In the genomic region with DNA sequence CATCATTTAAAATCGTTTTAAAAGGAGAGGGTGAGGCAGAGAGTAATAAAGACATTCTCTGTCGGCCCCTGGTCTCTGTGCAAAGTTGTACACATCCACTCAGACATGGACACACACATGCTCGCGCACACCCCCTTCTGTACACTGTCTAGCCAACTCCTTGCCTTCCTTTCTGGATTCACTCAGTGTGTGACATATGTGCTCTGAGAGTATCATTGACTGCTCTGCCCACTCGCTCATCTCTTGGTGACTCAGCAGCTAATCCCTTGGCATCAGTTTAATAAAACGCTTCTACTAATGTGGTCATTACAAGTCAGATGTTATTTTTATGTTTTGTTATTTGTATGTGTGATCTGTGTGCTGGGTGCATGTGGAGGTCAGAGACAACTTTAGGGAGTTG, we compare ENCODE assay signal across 24 mouse cellular contexts. TPM values are rescaled to one million over a fixed set of nuclear protein-coding genes. Genes with fewer than 3 reads are reported as not detected.
DNase-seq lines count a peak whose midpoint lies in the region; ATAC-seq and TF ChIP-seq lines count a peak whose summit lies in the region.
"Had no signal": no experiment of that assay in that cellular context is flagged by ENCODE, and none has a peak within 500 bp of the region (broad histone marks: within the 10 kb centered on the region; RNA-seq: fewer than 3 reads in every experiment).

No protein-coding gene starts in this region.

- no peak for TF ChIP-seq CTCF in intestine, postnatal 0 days (IDR thresholded peaks at IDR 0.05; ENCODE audit: low read depth)
- TF ChIP-seq CTCF in Patski (IDR thresholded peaks at IDR 0.05) = no peak

- no peak for ATAC-seq in intestine, embryonic 14.5 days (replicated peaks; ENCODE audit: low FRiP score, low TSS enrichment, low read depth)
- no peak for ATAC-seq in intestine, postnatal 0 days
- no peak for ATAC-seq in Patski
- no peak for ATAC-seq in stomach, embryonic 15.5 days (ENCODE audit: insufficient read depth, low FRiP score, low read depth)
- ATAC-seq: forebrain, embryonic 14.5 days; hindbrain, embryonic 16.5 days; inflammation-experienced regulatory T-cells, adult 6 months had no signal

- peak overlapping the region; percentile 80; the same call in 1 of the 2 replicates for H3K27ac ChIP-seq in intestine, embryonic 14.5 days (ENCODE audit: low read depth)
- no peak overlapping the region for H3K27ac ChIP-seq in intestine, postnatal 0 days (ENCODE audit: low read depth, low read length)
- H3K27ac ChIP-seq in stomach, embryonic 15.5 days = peak overlapping the region; percentile 67; the same call in 1 of the 2 replicates
- H3K27ac ChIP-seq: forebrain, embryonic 10.5 days; heart, adult 2 months; hindbrain, embryonic 12.5 days had no signal

- no peak overlapping the region for H3K4me2 ChIP-seq in intestine, embryonic 14.5 days (ENCODE audit: low read length)
- no peak overlapping the region for H3K4me2 ChIP-seq in intestine, postnatal 0 days (replicated peaks; ENCODE audit: low read depth)
- no peak overlapping the region for H3K4me2 ChIP-seq in stomach, embryonic 15.5 days
- H3K4me2 ChIP-seq: embryonic facial prominence, embryonic 15.5 days; heart, embryonic 11.5 days; hindbrain, embryonic 12.5 days had no signal

- peaks cover 17% of the 10 kb centered on the region for H3K4me1 ChIP-seq in intestine, embryonic 14.5 days (replicated peaks; ENCODE audit: control insufficient read depth, insufficient read depth, low read length)
- H3K4me1 ChIP-seq in intestine, postnatal 0 days (replicated peaks; ENCODE audit: control insufficient read depth, insufficient read depth, low read length) = 0 out of 2 replicates have a peak, but pooled peaks cover 3% of the 10 kb centered on the region
- H3K4me1 ChIP-seq in stomach, embryonic 15.5 days = peaks cover 16% of the 10 kb centered on the region

- H3K4me3 ChIP-seq in intestine, embryonic 14.5 days (ENCODE audit: low read depth, low read length) = no peak overlapping the region
- H3K4me3 ChIP-seq in intestine, postnatal 0 days (ENCODE audit: low read depth, low read length) = no peak overlapping the region
- H3K4me3 ChIP-seq in stomach, embryonic 15.5 days (replicated peaks) = no peak overlapping the region
- H3K4me3 ChIP-seq: embryonic facial prominence, embryonic 15.5 days; erythroblast, embryonic 14.5 days; forebrain, embryonic 10.5 days; heart, adult 2 months; hindbrain, embryonic 12.5 days had no signal

- POLR2A ChIA-PET in Patski (lab: Charles Lee) = interaction anchor here (0.5 kb wide), 1 partner anchor 18 kb away, joined by 3 read pairs; no protein-coding TSS in a partner anchor

- CTCF ChIA-PET in Patski (lab: Charles Lee) = interaction anchor here (2.2 kb wide), 1 partner anchor 57 kb away, joined by 7 read pairs; no protein-coding TSS in a partner anchor

- no peaks in the 10 kb centered on the region for H3K27me3 ChIP-seq in intestine, embryonic 14.5 days (replicated peaks; ENCODE audit: control insufficient read depth, insufficient read depth, low read length)
- H3K27me3 ChIP-seq in intestine, postnatal 0 days (replicated peaks; ENCODE audit: control insufficient read depth, insufficient read depth, low read length) = no peaks in the 10 kb centered on the region
- no peaks in the 10 kb centered on the region for H3K27me3 ChIP-seq in Patski
- no peaks in the 10 kb centered on the region for H3K27me3 ChIP-seq in stomach, embryonic 15.5 days (replicated peaks)
- H3K27me3 ChIP-seq: embryonic facial prominence, embryonic 15.5 days; hindbrain, embryonic 12.5 days had no signal

- peaks cover 86% of the 10 kb centered on the region for H3K36me3 ChIP-seq in intestine, embryonic 14.5 days (ENCODE audit: control insufficient read depth, insufficient read depth, low read length)
- H3K36me3 ChIP-seq in intestine, postnatal 0 days (ENCODE audit: control insufficient read depth, insufficient read depth) = peaks cover 70% of the 10 kb centered on the region
- peaks cover 47% of the 10 kb centered on the region for H3K36me3 ChIP-seq in stomach, embryonic 15.5 days

- 73% methylated on average over 6 of the region's 6 CpGs for WGBS in intestine, embryonic 14.5 days
- 71% methylated on average over 6 of the region's 6 CpGs for WGBS in intestine, postnatal 0 days
- 75% methylated on average over 6 of the region's 6 CpGs for WGBS in stomach, embryonic 15.5 days

- DNase-seq in adrenal gland, adult 2 months = peak; percentile 25
- no peak for DNase-seq in adrenal gland, postnatal 4 days (ENCODE audit: low spot score in 2 of 2)
- no peak for DNase-seq in intestine, embryonic 14.5 days (ENCODE audit: low spot score)
- peak; percentile 28 for DNase-seq in Patski (ENCODE audit: low read depth, low spot score)
- no peak for DNase-seq in lung, postnatal 25 days (ENCODE audit: low spot score)
- no peak for DNase-seq in right cerebral cortex, adult 18-20 months
- DNase-seq: adrenal gland, adult 8-10 months; adrenal gland, postnatal 36 days; cerebellum, adult 11-12 months; cerebellum, adult 9-10 months; cerebellum, postnatal 25 days; gastrocnemius, postnatal 10 days; heart, adult 2 months; heart, postnatal 36 days had no signal

- in situ Hi-C loops in Patski (cut with MboI; ENCODE audit: low pct_unique_long_range_greater_than_20kb) = no loop called here

- no peaks in the 10 kb centered on the region for H3K9me3 ChIP-seq in intestine, embryonic 14.5 days (ENCODE audit: control insufficient read depth, low read length)
- no peaks in the 10 kb centered on the region for H3K9me3 ChIP-seq in intestine, postnatal 0 days (ENCODE audit: control insufficient read depth)
- H3K9me3 ChIP-seq in stomach, embryonic 15.5 days = no peaks in the 10 kb centered on the region
- H3K9me3 ChIP-seq: embryonic facial prominence, embryonic 15.5 days; forebrain, embryonic 10.5 days; hindbrain, embryonic 12.5 days had no signal

- no peak overlapping the region for H3K9ac ChIP-seq in intestine, embryonic 14.5 days (ENCODE audit: low read length)
- H3K9ac ChIP-seq in intestine, postnatal 0 days (ENCODE audit: low read depth, low read length) = no peak overlapping the region
- H3K9ac ChIP-seq in stomach, embryonic 15.5 days = no peak overlapping the region
- H3K9ac ChIP-seq: embryonic facial prominence, embryonic 15.5 days; hindbrain, embryonic 12.5 days had no signal

RNA-seq across cellular contexts. Expression of a gene that starts 16.4 kb away (rescaled TPM):
- total RNA-seq in adrenal gland, adult 2 months (2021) = 10 to 100 TPM; 36.5 to 49.5 TPM
- polyA plus RNA-seq in adrenal gland, adult 2 months (2012; rRNA removed) = 61.7 and 65.0 TPM in 2 replicates
- total RNA-seq in adrenal gland, postnatal 4 days (2021) = 10 to 100 TPM; 36.0 to 40.2 TPM
- polyA plus RNA-seq in intestine, embryonic 14.5 days (2014; fragmentation: Nextera tagmentation; extraction: Ambion mirVana) = 9.3 and 9.9 TPM in 2 replicates
- polyA plus RNA-seq in intestine, postnatal 0 days (2015; fragmentation: Nextera tagmentation; extraction: Ambion mirVana) = 3.7 and 5.0 TPM in 2 replicates
- 43.0 TPM for polyA plus RNA-seq in Patski (2021)
- polyA plus RNA-seq in stomach, embryonic 15.5 days (2015; fragmentation: Nextera tagmentation; extraction: Ambion mirVana) = 11.5 and 11.9 TPM in 2 replicates

RNA-seq across cellular contexts. Expression of a gene that starts 17.3 kb away (rescaled TPM):
- total RNA-seq in adrenal gland, adult 2 months (2021) = 100 to 1,000 TPM; 136 to 160 TPM
- 94.1 and 119 TPM in 2 replicates for polyA plus RNA-seq in adrenal gland, adult 2 months (2012; rRNA removed)
- total RNA-seq in adrenal gland, postnatal 4 days (2021) = 100 to 1,000 TPM; 158 to 162 TPM
- polyA plus RNA-seq in intestine, embryonic 14.5 days (2014; fragmentation: Nextera tagmentation; extraction: Ambion mirVana) = 244 and 264 TPM in 2 replicates
- 97.0 and 100 TPM in 2 replicates for polyA plus RNA-seq in intestine, postnatal 0 days (2015; fragmentation: Nextera tagmentation; extraction: Ambion mirVana)
- polyA plus RNA-seq in Patski (2021) = 220 TPM
- 200 and 222 TPM in 2 replicates for polyA plus RNA-seq in stomach, embryonic 15.5 days (2015; fragmentation: Nextera tagmentation; extraction: Ambion mirVana)

RNA-seq across cellular contexts. Expression of a gene that starts 29.6 kb away (rescaled TPM):
- 10 to 100 TPM; 20.1 to 27.2 TPM for total RNA-seq in adrenal gland, adult 2 months (2021)
- polyA plus RNA-seq in adrenal gland, adult 2 months (2012; rRNA removed) = 91.9 and 101 TPM in 2 replicates
- total RNA-seq in adrenal gland, postnatal 4 days (2021) = 10 to 100 TPM; 23.8 to 29.7 TPM
- 49.4 and 50.0 TPM in 2 replicates for polyA plus RNA-seq in intestine, embryonic 14.5 days (2014; fragmentation: Nextera tagmentation; extraction: Ambion mirVana)
- polyA plus RNA-seq in intestine, postnatal 0 days (2015; fragmentation: Nextera tagmentation; extraction: Ambion mirVana) = 44.1 and 48.8 TPM in 2 replicates
- 40.0 TPM for polyA plus RNA-seq in Patski (2021)
- polyA plus RNA-seq in stomach, embryonic 15.5 days (2015; fragmentation: Nextera tagmentation; extraction: Ambion mirVana) = 49.7 and 51.8 TPM in 2 replicates

RNA-seq across cellular contexts. Expression of a gene that starts 48.5 kb away (rescaled TPM):
- 100 to 1,000 TPM in 1 of 2 experiments, 10 to 100 TPM in 1; 92.8 to 151 TPM for total RNA-seq in adrenal gland, adult 2 months (2021)
- polyA plus RNA-seq in adrenal gland, adult 2 months (2012; rRNA removed) = 48.1 and 48.3 TPM in 2 replicates
- 100 to 1,000 TPM; 134 to 142 TPM for total RNA-seq in adrenal gland, postnatal 4 days (2021)
- polyA plus RNA-seq in intestine, embryonic 14.5 days (2014; fragmentation: Nextera tagmentation; extraction: Ambion mirVana) = 398 and 414 TPM in 2 replicates
- 256 and 266 TPM in 2 replicates for polyA plus RNA-seq in intestine, postnatal 0 days (2015; fragmentation: Nextera tagmentation; extraction: Ambion mirVana)
- polyA plus RNA-seq in Patski (2021) = 178 TPM
- 308 and 336 TPM in 2 replicates for polyA plus RNA-seq in stomach, embryonic 15.5 days (2015; fragmentation: Nextera tagmentation; extraction: Ambion mirVana)

RNA-seq across cellular contexts. Expression of a gene that starts 48.8 kb away (rescaled TPM):
- total RNA-seq in adrenal gland, adult 2 months (2021) = 1 to 10 TPM; 5.2 to 9.9 TPM
- polyA plus RNA-seq in adrenal gland, adult 2 months (2012; rRNA removed) = 8.1 and 10.8 TPM in 2 replicates
- total RNA-seq in adrenal gland, postnatal 4 days (2021) = 1 to 10 TPM; 8.0 to 9.0 TPM
- polyA plus RNA-seq in intestine, embryonic 14.5 days (2014; fragmentation: Nextera tagmentation; extraction: Ambion mirVana) = 7.4 and 8.2 TPM in 2 replicates
- polyA plus RNA-seq in intestine, postnatal 0 days (2015; fragmentation: Nextera tagmentation; extraction: Ambion mirVana) = 4.2 and 5.2 TPM in 2 replicates
- polyA plus RNA-seq in Patski (2021) = 34.2 TPM
- 6.7 and 6.9 TPM in 2 replicates for polyA plus RNA-seq in stomach, embryonic 15.5 days (2015; fragmentation: Nextera tagmentation; extraction: Ambion mirVana)
- polyA plus RNA-seq: erythroblast, embryonic 14.5 days had no signal

Comparison
In these comparisons a context has a peak if more than half of its experiments do, and no peak if none do; other contexts are left out.
1. DNase-seq: peak in adrenal gland, adult 2 months (single experiment) and Patski (single experiment); none in adrenal gland, postnatal 4 days (0 of 2), intestine, embryonic 14.5 days (single experiment), lung, postnatal 25 days (single experiment) and right cerebral cortex, adult 18-20 months (single experiment).